15 mouse cellular contexts compared by ENCODE assay signal in the genomic region with DNA sequence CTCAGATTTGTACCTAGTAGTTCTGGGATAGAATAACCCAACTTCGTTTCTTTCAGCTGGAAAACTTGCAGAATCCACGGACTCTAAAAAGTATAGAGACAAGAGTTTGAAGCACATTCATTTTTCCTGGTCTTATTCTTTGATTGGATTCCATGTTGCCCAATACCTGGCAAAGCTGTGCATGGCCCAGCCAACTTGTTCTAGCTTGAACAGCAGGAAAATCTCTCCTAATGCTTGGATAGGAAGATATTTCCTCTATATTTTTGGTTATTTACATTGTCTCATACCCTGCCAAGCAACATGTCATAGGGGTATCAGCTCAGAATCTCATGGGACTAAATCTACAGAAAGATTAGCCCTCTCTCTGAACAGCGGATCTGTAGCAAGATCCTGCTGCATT.
"Had no signal": no experiment of that assay in that cellular context is flagged by ENCODE, and none has a peak within 500 bp of the region (broad histone marks: within the 10 kb centered on the region; RNA-seq: fewer than 3 reads in every experiment).

No protein-coding gene starts in this region.

- H3K4me3 ChIP-seq: layer of hippocampus, adult 2 months; limb, embryonic 12.5 days; midbrain, embryonic 10.5 days; myocyte; neural tube, embryonic 15.5 days had no signal

- H3K27me3 ChIP-seq: limb, embryonic 12.5 days; neural tube, embryonic 15.5 days had no signal

- H3K9ac ChIP-seq: limb, embryonic 12.5 days; liver, embryonic 14.5 days; neural tube, embryonic 15.5 days had no signal

- H3K36me3 ChIP-seq: limb, embryonic 12.5 days; midbrain, embryonic 10.5 days; neural tube, embryonic 15.5 days had no signal

- H3K4me1 ChIP-seq: limb, embryonic 12.5 days; midbrain, embryonic 10.5 days; neural tube, embryonic 15.5 days had no signal

- H3K9me3 ChIP-seq: limb, embryonic 12.5 days; midbrain, embryonic 10.5 days; neural tube, embryonic 15.5 days had no signal

- H3K4me2 ChIP-seq: limb, embryonic 12.5 days; neural tube, embryonic 15.5 days had no signal

- DNase-seq: kidney, adult 8-10 months; kidney, postnatal 4 days; liver; midbrain, embryonic 14.5 days; right cerebral cortex, adult 18-20 months; right cerebral cortex, postnatal 25 days; thymus, postnatal 4 days had no signal

- ATAC-seq: intestine, postnatal 0 days had no signal

- H3K27ac ChIP-seq: kidney, postnatal 0 days; layer of hippocampus, adult 2 months; limb, embryonic 12.5 days; liver, embryonic 14.5 days; midbrain, embryonic 10.5 days; neural tube, embryonic 15.5 days had no signal
